Mouse (Mus musculus) neural tube, embryonic 11.5 days (tissue): ENCODE results near the gene Tmem50a. TPM values are rescaled to one million over a fixed set of nuclear protein-coding genes. Genes with fewer than 3 reads are reported as not detected.

Source experiments
- ATAC-seq: fragments of 200-750 bp; cut with Nextera tagmentation; 2 replicates; pipeline ENCODE4 v1.8.0; 2017; ENCODE audit warnings: moderate number of reproducible peaks, mild to moderate bottlenecking, moderate TSS enrichment, moderate library complexity; ENCODE audit not compliant: insufficient read depth, low FRiP score, low TSS enrichment
- DNase-seq: peaks from one replicate; pipeline ENCODE4 v3.0.0-alpha.2; 2015; ENCODE audit warnings: low spot score
- H3K27ac ChIP-seq: fragments of 300-500 bp; sonication (generic); 2 replicates; pipeline ENCODE4 v1.5.1; 2014; ENCODE audit warnings: low read depth, mild to moderate bottlenecking, low read length
- H3K27me3 ChIP-seq: fragments of 300-500 bp; sonication (generic); 2 replicates; pipeline ENCODE4 v1.6.1; 2014; ENCODE audit warnings: mild to moderate bottlenecking, low read length, mixed read lengths; ENCODE audit not compliant: control insufficient read depth, insufficient read depth
- H3K36me3 ChIP-seq: fragments of 300-500 bp; sonication (generic); 2 replicates; pipeline ENCODE4 v1.6.1; 2014; ENCODE audit warnings: mild to moderate bottlenecking, low read length, moderate library complexity, mixed read lengths; ENCODE audit not compliant: control insufficient read depth, insufficient read depth
- H3K4me1 ChIP-seq: fragments of 300-500 bp; sonication (generic); 2 replicates; pipeline ENCODE4 v1.6.1; 2014; ENCODE audit warnings: low read length, mixed read lengths; ENCODE audit not compliant: control insufficient read depth, insufficient read depth
- H3K4me2 ChIP-seq: fragments of 300-500 bp; sonication (generic); 2 replicates; pipeline ENCODE4 v1.6.1; 2014; ENCODE audit warnings: low read depth, mild to moderate bottlenecking, moderate library complexity
- H3K4me3 ChIP-seq: fragments of 300-500 bp; sonication (generic); 2 replicates; pipeline ENCODE4 v1.5.1; 2014; ENCODE audit warnings: low read depth, low read length
- H3K9ac ChIP-seq: fragments of 300-500 bp; sonication (generic); 2 replicates; pipeline ENCODE4 v1.6.1; 2014; ENCODE audit warnings: mild to moderate bottlenecking, low read length
- H3K9me3 ChIP-seq: fragments of 300-500 bp; sonication (generic); 2 replicates; pipeline ENCODE4 v1.6.1; 2016; ENCODE audit warnings: low read length; ENCODE audit not compliant: control insufficient read depth
- WGBS: fragments of 180-500 bp; shearing (Covaris S2); extraction: QIAGEN DNeasy Blood & Tissue Kit; methylation state at CpG from one replicate; pipeline ENCODE4 v1.1.7; 2014; 5-methylcytosine and 5-hydroxymethylcytosine counted together
- polyA plus RNA-seq: library from polyadenylated mRNA; unstranded; fragments of >200 nt; fragmentation: Nextera tagmentation; extraction: Ambion mirVana; gene quantifications from 2 replicates; pipeline ENCODE4 v1.2.1, GENCODE M21; 2014

Tmem50a gene
- polyA plus RNA-seq, 1 experiment from 2014 or later: 150 TPM

DNA sequence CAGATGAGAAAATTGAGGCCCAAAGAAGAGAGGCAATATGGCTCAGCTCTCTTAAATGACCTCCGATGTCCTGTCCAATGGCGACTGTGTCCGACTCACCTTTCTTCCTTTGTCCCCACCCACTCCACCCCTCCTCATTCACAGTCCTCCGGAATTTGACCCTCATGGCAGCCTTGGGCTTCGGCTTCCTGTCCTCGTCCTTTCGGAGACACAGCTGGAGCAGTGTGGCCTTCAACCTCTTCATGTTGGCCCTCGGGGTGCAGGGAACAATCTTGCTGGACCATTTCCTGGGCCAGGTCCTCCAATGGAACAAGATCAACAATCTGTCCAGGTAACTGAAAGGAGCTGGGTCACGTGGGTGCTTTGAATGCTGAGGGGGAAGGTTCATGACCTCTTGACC is 38.7 kb downstream of the Tmem50a start:
- Histone ChIP-seq H3K9me3 (no peaks in the 10 kb centered on the region), H3K4me1 (0 out of 2 replicates have a peak, but pooled peaks cover 5% of the 10 kb centered on the region), H3K4me3 (no peak overlapping the region), H3K27me3 (no peaks in the 10 kb centered on the region), H3K4me2 (no peak overlapping the region), H3K27ac (no peak overlapping the region), H3K9ac (no peak overlapping the region), H3K36me3 (no peaks in the 10 kb centered on the region)
- 88% methylated on average over 9 of the region's 9 CpGs for WGBS
- ATAC-seq (no peak), DNase-seq (no peak)

DNA sequence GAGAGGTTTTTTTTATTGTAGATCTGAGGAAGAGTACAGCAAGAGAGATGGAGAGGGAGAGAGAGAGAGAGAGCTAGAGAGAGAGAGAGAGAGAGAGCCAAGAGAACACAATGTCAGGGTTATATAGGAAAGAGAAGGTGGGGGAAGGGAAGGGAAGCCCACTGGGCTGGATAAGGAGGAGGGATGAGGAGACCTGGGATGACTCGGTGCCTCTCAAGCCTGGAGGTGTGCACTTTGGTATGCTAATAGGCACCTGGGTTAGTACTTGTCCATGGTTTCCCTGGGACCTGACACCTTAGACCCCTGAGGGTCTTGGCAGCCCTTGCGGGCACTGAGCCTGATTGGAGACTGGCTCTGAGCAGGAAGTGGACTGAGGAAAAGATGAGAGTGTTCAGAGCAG is 42.9 kb downstream of the Tmem50a start:
- Histone ChIP-seq H3K27ac (no peak overlapping the region), H3K4me1 (no peaks in the 10 kb centered on the region), H3K9me3 (no peaks in the 10 kb centered on the region), H3K4me2 (no peak overlapping the region), H3K36me3 (no peaks in the 10 kb centered on the region), H3K27me3 (peaks cover 19% of the 10 kb centered on the region), H3K9ac (no peak overlapping the region), H3K4me3 (no peak overlapping the region)
- DNase-seq: no peak
- no peak for ATAC-seq
- WGBS: 32% methylated on average over 2 of the region's 2 CpGs

DNA sequence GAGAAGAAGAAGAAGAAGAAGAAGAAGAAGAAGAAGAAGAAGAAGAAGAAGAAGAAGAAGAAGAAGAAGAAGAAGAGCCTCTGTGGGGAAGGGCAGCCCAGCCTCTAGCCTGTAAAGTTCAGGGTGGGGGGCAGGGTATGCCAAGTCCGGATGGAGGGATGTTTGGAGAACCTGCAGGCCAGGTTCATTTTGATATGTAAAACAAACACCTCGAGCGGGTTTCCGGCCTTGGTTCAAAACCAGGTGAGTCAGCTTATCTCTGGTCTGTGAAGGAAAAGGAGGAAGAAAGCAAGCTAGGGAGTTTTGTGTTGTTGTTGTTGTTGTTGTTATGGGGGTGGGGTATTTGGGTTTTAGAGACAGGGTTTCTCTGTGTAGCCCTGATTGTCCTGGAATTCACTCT is 43.3 kb downstream of the Tmem50a start:
- Histone ChIP-seq H3K36me3 (no peaks in the 10 kb centered on the region), H3K9me3 (no peaks in the 10 kb centered on the region), H3K27me3 (peaks cover 19% of the 10 kb centered on the region), H3K27ac (no peak overlapping the region), H3K4me2 (no peak overlapping the region), H3K9ac (no peak overlapping the region), H3K4me1 (no peaks in the 10 kb centered on the region), H3K4me3 (no peak overlapping the region)
- WGBS: 43% methylated on average over 4 of the region's 4 CpGs
- DNase-seq: no peak
- no peak for ATAC-seq

DNA sequence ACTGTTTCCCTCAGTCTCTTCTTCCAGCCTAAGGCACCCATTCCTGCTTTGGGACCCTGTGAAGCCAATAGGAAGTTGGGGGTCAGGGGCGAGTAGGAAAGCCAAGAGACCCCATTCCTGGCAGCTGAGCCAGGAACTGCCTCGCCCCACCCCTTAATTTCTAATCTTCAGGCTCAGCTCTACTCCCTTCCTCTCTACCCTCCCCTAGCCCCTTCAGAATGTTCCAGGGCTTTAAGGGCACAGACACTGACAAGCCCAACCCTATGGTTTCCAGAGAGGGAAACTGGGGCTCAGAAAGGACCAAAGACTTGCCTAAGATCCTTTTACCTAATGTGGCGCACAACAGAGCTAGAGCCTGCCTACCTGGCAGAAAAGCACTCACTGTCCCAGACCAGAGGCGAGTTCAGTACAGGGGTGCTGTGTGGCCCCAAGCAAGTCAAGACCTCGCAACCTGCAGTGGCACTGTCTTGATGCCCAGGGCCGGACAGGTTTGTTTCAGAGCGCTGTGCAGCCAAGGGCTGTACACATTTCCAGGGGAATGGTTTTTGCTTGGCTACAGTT is 44.9 kb downstream of the Tmem50a start:
- Histone ChIP-seq H3K27ac (no peak overlapping the region), H3K36me3 (no peaks in the 10 kb centered on the region), H3K4me2 (no peak overlapping the region)

DNA sequence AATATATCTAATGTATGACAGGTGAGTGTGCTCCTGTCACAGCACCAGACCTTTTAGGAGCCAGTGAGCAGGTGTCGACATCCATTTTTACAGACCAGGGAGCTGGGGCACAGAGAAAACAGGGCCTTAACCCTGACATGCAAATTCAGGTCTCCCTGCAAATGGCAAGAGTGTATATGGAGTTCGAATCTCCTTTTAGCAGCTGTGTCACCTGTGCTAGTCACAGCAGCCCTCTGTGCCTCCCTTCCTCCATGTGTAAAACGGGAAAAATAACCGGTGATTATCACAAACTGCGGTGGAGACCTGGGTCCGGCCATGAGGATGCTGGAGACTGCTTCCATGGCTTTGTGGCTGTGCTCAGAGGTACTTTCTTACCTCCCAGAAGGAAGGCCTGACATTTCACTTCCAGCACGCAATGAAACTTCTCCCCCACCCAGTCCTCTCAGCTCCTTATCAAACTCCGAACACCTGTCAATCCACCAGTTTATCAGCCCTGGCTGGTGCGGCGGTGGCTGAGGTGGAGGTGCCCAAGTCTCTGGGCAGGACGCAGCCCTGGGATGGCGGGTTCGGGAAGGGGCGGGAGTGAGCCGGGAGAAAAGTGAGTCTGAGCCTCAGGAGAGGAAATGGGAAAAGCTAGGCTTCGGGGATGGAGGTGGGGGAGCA is 45.6 kb downstream of the Tmem50a start:
- H3K9ac ChIP-seq: no peak overlapping the region
- 16% methylated on average over 16 of the region's 16 CpGs for WGBS

More for the DNA sequence above, 44.9 kb downstream of the Tmem50a start:
- no peak overlapping the region for H3K9ac ChIP-seq
- DNase-seq (no peak), ATAC-seq (no peak)
- H3K4me1 ChIP-seq: no peaks in the 10 kb centered on the region
- WGBS: 60% methylated on average over 7 of the region's 7 CpGs
- no peaks in the 10 kb centered on the region for H3K9me3 ChIP-seq
- no peak overlapping the region for H3K4me3 ChIP-seq
- H3K27me3 ChIP-seq: peaks cover 19% of the 10 kb centered on the region

DNA sequence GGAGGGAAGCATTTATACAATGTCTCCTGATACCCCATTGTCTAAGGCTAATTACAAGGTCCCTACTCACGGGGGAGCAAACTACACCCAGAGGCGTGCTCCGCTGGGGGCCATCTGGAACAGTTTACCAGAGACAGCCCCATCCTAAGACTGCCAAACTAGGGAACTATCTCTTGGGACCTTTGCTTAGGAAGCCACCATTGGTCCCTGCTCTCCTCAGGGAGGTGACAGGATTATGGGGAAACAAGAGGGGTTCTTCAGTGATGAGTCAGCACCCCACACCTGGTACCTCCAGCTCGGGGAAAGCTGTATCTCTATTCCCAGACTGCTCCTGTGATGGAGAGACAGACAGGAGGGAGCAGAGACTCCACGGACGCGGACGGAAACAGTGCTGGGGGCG is 46.3 kb downstream of the Tmem50a start:
- Histone ChIP-seq H3K9ac (no peak overlapping the region), H3K36me3 (no peaks in the 10 kb centered on the region), H3K27ac (no peak overlapping the region), H3K27me3 (peaks cover 19% of the 10 kb centered on the region), H3K4me1 (no peaks in the 10 kb centered on the region), H3K4me2 (no peak overlapping the region), H3K9me3 (no peaks in the 10 kb centered on the region), H3K4me3 (no peak overlapping the region)
- DNase-seq (no peak), ATAC-seq (no peak)
- WGBS: 31% methylated on average over 9 of the region's 9 CpGs

More for the DNA sequence above, 45.6 kb downstream of the Tmem50a start:
- no peak overlapping the region for H3K27ac ChIP-seq
- H3K4me3 ChIP-seq: no peak overlapping the region
- H3K27me3 ChIP-seq: peaks cover 19% of the 10 kb centered on the region
- no peak for DNase-seq
- no peak overlapping the region for H3K4me2 ChIP-seq
- no peak for ATAC-seq
- no peaks in the 10 kb centered on the region for H3K4me1 ChIP-seq
- H3K36me3 ChIP-seq: no peaks in the 10 kb centered on the region
- no peaks in the 10 kb centered on the region for H3K9me3 ChIP-seq

DNA sequence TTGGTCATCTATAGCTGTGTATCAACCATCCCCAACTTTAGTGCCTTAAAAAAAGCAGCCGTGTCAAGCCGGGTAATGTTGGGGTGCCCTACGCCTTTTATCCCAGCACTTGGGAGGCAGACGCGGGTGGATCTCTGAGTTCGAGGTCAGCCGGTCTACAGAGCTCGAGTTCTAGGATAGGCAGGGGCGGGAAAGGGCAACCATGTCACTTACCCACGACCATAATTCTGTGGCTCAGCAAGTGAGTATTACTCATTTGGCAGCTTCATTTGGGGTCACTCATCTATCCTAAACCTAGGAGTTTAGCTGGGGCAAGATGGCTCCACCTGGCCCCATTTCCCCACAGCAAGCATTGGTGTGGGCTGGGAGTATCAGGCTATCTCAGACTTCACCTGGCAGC is 46.8 kb downstream of the Tmem50a start:
- Histone ChIP-seq H3K4me2 (no peak overlapping the region), H3K9me3 (no peaks in the 10 kb centered on the region), H3K9ac (no peak overlapping the region), H3K27ac (no peak overlapping the region), H3K27me3 (peaks cover 19% of the 10 kb centered on the region), H3K4me1 (no peaks in the 10 kb centered on the region), H3K36me3 (no peaks in the 10 kb centered on the region), H3K4me3 (no peak overlapping the region)
- no peak for DNase-seq
- no peak for ATAC-seq
- WGBS: 86% methylated on average over 10 of the region's 10 CpGs

DNA sequence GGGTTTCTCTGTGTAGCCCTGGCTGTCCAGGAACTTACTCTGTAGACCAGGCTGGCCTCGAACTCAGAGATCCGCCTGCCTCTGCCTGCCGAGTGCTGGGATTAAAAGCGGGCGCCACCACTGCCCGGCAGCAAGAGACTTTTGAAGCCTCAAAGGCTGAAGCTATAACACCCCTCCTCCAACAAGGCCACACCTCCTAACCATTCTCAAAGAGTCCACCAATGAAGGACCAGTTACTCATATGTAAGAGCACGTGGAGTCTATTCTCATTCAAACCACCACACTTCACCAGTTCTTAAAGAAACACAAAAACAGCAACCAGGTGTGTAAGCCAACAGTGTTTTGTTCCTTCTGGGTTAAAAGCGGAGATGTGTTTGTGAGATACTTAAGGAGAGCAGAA is 47.2 kb downstream of the Tmem50a start:
- no peak overlapping the region for H3K4me3 ChIP-seq
- H3K4me2 ChIP-seq: no peak overlapping the region
- peaks cover 19% of the 10 kb centered on the region for H3K27me3 ChIP-seq
- WGBS: 87% methylated on average over 8 of the region's 8 CpGs
- no peak overlapping the region for H3K27ac ChIP-seq
- ATAC-seq (no peak), DNase-seq (no peak)
- no peaks in the 10 kb centered on the region for H3K4me1 ChIP-seq
- no peaks in the 10 kb centered on the region for H3K36me3 ChIP-seq
- H3K9me3 ChIP-seq: no peaks in the 10 kb centered on the region
- H3K9ac ChIP-seq: no peak overlapping the region

DNA sequence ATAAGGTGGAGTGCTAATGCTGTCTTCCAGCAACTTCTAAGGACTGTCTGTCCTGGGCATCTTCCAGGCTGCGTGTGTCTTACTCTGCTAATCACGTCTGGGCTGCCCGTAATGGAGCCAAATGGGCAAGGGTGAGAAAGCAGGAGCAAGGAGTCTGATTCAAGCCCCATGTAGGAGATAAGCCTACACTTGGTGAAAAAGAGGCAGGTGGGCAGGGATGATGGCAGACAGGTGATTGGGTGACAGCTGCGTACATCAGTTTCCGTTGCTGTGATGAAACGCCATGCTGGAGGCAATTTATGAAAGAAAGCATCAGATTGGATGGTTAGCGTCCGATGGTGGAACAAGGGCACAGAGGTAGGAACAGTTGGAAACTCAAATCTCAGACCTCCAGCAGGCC is 47.6 kb downstream of the Tmem50a start:
- no peaks in the 10 kb centered on the region for H3K4me1 ChIP-seq
- WGBS: 92% methylated on average over 8 of the region's 8 CpGs
- H3K4me2 ChIP-seq: no peak overlapping the region
- no peak overlapping the region for H3K4me3 ChIP-seq
- DNase-seq (no peak), ATAC-seq (no peak)
- no peaks in the 10 kb centered on the region for H3K36me3 ChIP-seq
- H3K27me3 ChIP-seq: peaks cover 19% of the 10 kb centered on the region
- H3K9me3 ChIP-seq: no peaks in the 10 kb centered on the region
- H3K9ac ChIP-seq: no peak overlapping the region
- no peak overlapping the region for H3K27ac ChIP-seq
